Mouse (Mus musculus) limb, embryonic 11.5 days (tissue): ENCODE measurements around the gene Tmem86a. TPM values are rescaled to one million over a fixed set of nuclear protein-coding genes. Genes with fewer than 3 reads are reported as not detected.
"Not testable (repeated sequence)": the region's sequence is repeated elsewhere in the genome, so short reads cannot be mapped to it uniquely, and the experiment has no call there.

ENCODE experiments used
- ATAC-seq: fragments of 200-750 bp; cut with Nextera tagmentation; 2 replicates; pipeline ENCODE4 v1.8.0; 2017; ENCODE audit warnings: low read depth; ENCODE audit not compliant: insufficient number of reproducible peaks, low FRiP score, low TSS enrichment
- DNase-seq: peaks from one replicate; pipeline ENCODE4 v3.0.0-alpha.2; 2015; ENCODE audit warnings: low spot score
- H3K27ac ChIP-seq: fragments of 300-500 bp; sonication (generic); replicated peaks from 2 replicates; pipeline ENCODE4 v1.5.1; 2014; ENCODE audit warnings: low read depth, mild to moderate bottlenecking, low read length
- H3K27me3 ChIP-seq: fragments of 300-500 bp; sonication (generic); 2 replicates; pipeline ENCODE4 v1.6.1; 2014; ENCODE audit warnings: mild to moderate bottlenecking, low read length, mixed read lengths; ENCODE audit not compliant: control insufficient read depth, insufficient read depth
- H3K36me3 ChIP-seq: fragments of 300-500 bp; sonication (generic); 2 replicates; pipeline ENCODE4 v1.6.1; 2014; ENCODE audit warnings: mild to moderate bottlenecking, low read length, moderate library complexity, mixed read lengths; ENCODE audit not compliant: control insufficient read depth, insufficient read depth
- H3K4me1 ChIP-seq: fragments of 300-500 bp; sonication (generic); 2 replicates; pipeline ENCODE4 v1.6.1; 2014; ENCODE audit warnings: low read length, mixed read lengths; ENCODE audit not compliant: control insufficient read depth, insufficient read depth
- H3K4me2 ChIP-seq: fragments of 300-500 bp; sonication (generic); 2 replicates; pipeline ENCODE4 v1.6.1; 2014; ENCODE audit warnings: low read depth, mild to moderate bottlenecking, moderate library complexity; ENCODE audit not compliant: severe bottlenecking
- H3K4me3 ChIP-seq: fragments of 300-500 bp; sonication (generic); 2 replicates; pipeline ENCODE4 v1.5.1; 2014; ENCODE audit warnings: low read depth, low read length
- H3K9ac ChIP-seq: fragments of 300-500 bp; sonication (generic); 2 replicates; pipeline ENCODE4 v1.6.1; 2014; ENCODE audit warnings: mild to moderate bottlenecking, low read length
- H3K9me3 ChIP-seq: fragments of 300-500 bp; sonication (generic); 2 replicates; pipeline ENCODE4 v1.6.1; 2016; ENCODE audit warnings: low read length; ENCODE audit not compliant: control insufficient read depth
- WGBS: fragments of 180-500 bp; shearing (Covaris S2); extraction: QIAGEN DNeasy Blood & Tissue Kit; methylation state at CpG from one replicate; pipeline ENCODE4 v1.1.7; 2014; 5-methylcytosine and 5-hydroxymethylcytosine counted together
- polyA plus RNA-seq: library from polyadenylated mRNA; unstranded; fragments of >200 nt; fragmentation: Nextera tagmentation; extraction: Ambion mirVana; gene quantifications from 2 replicates; pipeline ENCODE4 v1.2.1, GENCODE M21; 2014

Tmem86a gene
- polyA plus RNA-seq, 1 experiment from 2014 or later = 8.2 TPM

DNA sequence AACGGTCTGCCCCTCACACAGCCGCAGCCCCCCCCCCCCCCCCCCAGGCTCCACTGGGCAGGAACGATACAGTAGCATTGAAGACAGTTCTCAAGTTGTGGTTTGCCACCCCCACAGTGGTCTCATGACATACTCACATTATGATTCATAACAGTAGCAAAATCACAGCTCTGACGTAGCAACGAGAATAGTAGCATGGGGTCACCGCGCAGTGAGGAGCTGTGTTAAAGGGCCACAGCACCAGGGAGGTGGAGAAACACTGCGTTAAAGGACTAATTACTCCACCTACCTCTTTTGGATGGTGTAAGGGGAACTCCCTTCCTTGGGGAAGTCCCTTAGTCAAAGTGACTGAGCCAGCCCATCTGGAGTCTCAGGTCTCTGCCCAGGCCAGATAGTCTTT lies 27.9 kb upstream of the Tmem86a start:
- no peak overlapping the region for H3K9ac ChIP-seq
- no peak overlapping the region for H3K4me2 ChIP-seq
- H3K4me3 ChIP-seq = no peak overlapping the region
- no peaks in the 10 kb centered on the region for H3K36me3 ChIP-seq
- H3K4me1 ChIP-seq = no peaks in the 10 kb centered on the region
- no peak for DNase-seq
- H3K27ac ChIP-seq = no peak overlapping the region
- no peaks in the 10 kb centered on the region for H3K27me3 ChIP-seq
- ATAC-seq = no peak
- H3K9me3 ChIP-seq = no peaks in the 10 kb centered on the region
- WGBS = 63% methylated on average over 8 of the region's 8 CpGs

DNA sequence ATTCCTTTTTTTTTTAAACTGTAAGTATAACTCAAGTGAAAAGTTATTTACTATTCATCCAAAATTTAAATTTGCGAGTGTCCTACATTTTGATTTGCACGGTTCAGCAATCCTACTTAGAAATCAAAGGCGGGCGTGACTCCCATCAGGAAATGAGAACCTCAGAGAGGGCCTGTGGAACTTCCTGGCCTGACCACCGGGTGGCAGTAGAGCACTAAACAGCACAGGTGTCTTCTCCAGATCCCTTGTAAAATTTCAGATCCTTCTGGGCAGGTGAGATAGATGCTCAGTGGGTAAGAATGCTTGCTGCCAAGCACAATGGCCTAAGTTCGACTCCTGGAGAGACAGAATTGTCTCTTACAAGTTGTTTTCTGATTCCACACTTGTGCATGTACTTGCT lies 26.9 kb upstream of the Tmem86a start:
- Histone ChIP-seq H3K4me1 (no peaks in the 10 kb centered on the region), H3K36me3 (no peaks in the 10 kb centered on the region), H3K9me3 (no peaks in the 10 kb centered on the region), H3K4me2 (no peak overlapping the region), H3K4me3 (no peak overlapping the region), H3K27me3 (no peaks in the 10 kb centered on the region), H3K9ac (no peak overlapping the region), H3K27ac (no peak overlapping the region)
- ATAC-seq (no peak), DNase-seq (peak; percentile 90)
- WGBS = 24% methylated on average over 6 of the region's 6 CpGs

DNA sequence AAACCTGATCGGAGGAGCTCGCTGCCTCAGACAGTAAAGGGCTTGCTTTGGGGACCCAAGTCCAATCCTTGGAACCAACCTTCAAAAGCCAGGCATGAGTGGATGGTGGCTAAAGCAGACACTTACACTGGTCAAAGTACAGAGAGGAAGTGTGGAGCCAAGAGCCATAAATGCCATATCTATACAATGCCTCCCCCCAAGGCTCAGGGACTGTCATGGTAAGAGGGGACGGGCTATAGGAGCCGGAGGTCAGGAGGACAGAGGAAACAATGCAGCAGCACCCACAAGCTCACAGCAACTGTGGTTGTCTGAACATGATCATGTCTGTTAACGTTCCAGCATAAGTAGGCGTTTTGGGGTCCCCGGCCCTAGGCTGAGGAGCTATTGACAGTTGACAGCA lies 25.9 kb upstream of the Tmem86a start:
- 93% methylated on average over 7 of the region's 7 CpGs for WGBS
- DNase-seq = no peak
- no peak for ATAC-seq
- Histone ChIP-seq H3K4me1 (no peaks in the 10 kb centered on the region), H3K4me3 (no peak overlapping the region), H3K36me3 (no peaks in the 10 kb centered on the region), H3K9ac (no peak overlapping the region), H3K9me3 (no peaks in the 10 kb centered on the region), H3K27me3 (no peaks in the 10 kb centered on the region), H3K4me2 (no peak overlapping the region), H3K27ac (no peak overlapping the region)

DNA sequence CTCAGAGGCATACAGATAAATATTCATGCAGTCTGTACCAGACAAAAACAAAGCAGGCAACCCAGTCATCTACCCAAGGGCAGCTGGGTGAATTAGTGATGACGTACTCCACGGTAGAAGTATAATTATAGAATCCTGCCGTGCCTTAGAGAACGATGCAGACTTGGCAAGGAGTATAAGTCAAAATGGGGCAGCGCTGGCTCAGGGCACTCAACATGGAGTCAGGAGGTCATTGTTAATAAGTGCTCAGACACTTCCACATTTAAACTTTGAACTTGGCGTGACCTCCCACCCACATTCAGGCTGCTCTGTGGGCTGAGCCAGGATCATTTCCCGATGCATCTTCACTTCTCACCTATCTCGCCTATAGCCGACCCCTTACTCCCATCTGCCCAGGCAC lies 25.0 kb upstream of the Tmem86a start:
- H3K9ac ChIP-seq = no peak overlapping the region
- H3K27me3 ChIP-seq = no peaks in the 10 kb centered on the region
- H3K27ac ChIP-seq = no peak overlapping the region
- H3K4me2 ChIP-seq = no peak overlapping the region
- no peaks in the 10 kb centered on the region for H3K9me3 ChIP-seq
- DNase-seq (no peak), ATAC-seq (no peak)
- no peak overlapping the region for H3K4me3 ChIP-seq
- H3K36me3 ChIP-seq = no peaks in the 10 kb centered on the region
- WGBS = 68% methylated on average over 9 of the region's 9 CpGs
- no peaks in the 10 kb centered on the region for H3K4me1 ChIP-seq

DNA sequence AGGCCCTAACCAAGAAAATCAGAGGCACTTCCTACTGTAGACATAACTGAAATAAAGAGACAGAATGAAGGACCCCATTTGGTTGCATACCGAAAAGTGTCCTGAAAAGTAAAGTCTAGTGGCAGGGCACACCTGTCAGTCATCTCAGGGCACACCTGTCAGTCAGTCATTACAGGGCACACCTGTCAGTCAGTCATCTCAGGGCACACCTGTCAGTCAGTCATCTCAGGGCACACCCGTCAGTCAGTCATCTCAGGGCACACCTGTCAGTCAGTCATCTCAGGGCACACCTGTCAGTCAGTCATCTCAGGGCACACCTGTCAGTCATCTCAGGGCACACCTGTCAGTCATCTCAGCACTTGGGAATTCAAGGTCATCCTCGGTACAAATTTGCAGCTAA lies 23.5 kb upstream of the Tmem86a start:
- not testable (repeated sequence) for H3K9ac ChIP-seq, H3K9me3 ChIP-seq, H3K4me1 ChIP-seq, H3K4me2 ChIP-seq, H3K36me3 ChIP-seq, H3K4me3 ChIP-seq, DNase-seq, H3K27ac ChIP-seq, H3K27me3 ChIP-seq, ATAC-seq
- 94% methylated on average over 3 of the region's 3 CpGs for WGBS

DNA sequence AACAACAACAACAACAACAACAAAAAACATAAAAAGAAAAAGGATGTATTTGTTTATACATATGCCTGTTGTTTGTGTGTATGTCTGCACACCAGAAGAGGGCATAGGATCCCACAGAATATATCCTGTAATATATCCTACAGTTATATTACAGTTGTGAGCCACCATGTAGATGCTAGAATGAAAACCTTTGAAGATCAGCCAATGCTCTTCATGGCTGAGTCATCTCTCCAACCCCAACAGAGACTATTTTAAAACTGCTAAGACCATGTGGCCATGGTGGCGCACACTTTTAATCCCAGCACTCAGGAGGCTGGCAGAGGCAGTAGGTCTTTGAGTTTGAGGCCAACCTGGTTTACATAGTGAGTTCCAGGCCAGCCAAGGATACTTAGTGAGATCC lies 22.9 kb upstream of the Tmem86a start:
- Histone ChIP-seq H3K4me3 (no peak overlapping the region), H3K27ac (no peak overlapping the region)
- 95% methylated on average over 1 of the region's 1 CpGs for WGBS

DNA sequence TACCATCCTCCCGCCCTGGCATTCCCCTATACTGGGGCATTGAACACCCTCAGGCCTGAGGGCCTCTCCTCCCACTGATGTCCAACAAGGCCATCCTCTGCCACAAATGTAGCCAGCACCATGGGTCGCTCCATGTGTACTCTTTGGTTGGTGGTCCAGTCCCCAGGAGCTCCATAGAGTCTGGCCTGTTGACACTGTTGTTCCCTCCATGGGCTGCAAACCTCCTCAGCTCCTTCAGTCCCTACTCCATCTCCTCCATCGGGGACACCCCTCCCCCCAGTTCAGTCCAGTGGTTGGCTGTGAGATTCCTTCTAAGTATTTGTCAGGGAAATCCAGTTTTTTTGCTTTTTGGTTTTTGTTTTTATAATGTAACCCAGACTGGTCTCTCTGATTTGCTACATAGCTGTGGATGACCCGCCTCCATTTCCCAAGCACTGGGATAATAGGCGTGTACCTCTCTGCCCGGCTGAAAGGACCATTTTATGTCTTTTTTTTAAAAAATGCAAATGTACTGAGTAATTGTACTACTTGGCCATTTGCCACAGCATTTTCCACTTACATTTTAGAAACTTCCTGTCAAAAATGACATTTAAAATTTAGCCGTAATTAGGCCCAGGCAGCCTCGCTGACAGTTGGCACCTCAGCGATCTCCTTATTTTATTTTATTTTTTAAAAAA lies 19.7 kb upstream of the Tmem86a start:
- no peak for DNase-seq
- ATAC-seq = no peak
- no peak overlapping the region for H3K4me2 ChIP-seq
- H3K9ac ChIP-seq = no peak overlapping the region
- no peak overlapping the region for H3K4me3 ChIP-seq
- H3K4me1 ChIP-seq = no peaks in the 10 kb centered on the region
- H3K9me3 ChIP-seq = no peaks in the 10 kb centered on the region
- H3K36me3 ChIP-seq = no peaks in the 10 kb centered on the region
- H3K27me3 ChIP-seq = no peaks in the 10 kb centered on the region
- no peak overlapping the region for H3K27ac ChIP-seq
- 88% methylated on average over 9 of the region's 9 CpGs for WGBS

More for the DNA sequence above, 22.9 kb upstream of the Tmem86a start:
- no peaks in the 10 kb centered on the region for H3K27me3 ChIP-seq
- H3K9me3 ChIP-seq = no peaks in the 10 kb centered on the region
- DNase-seq (no peak), ATAC-seq (no peak)
- H3K4me2 ChIP-seq = no peak overlapping the region
- H3K4me1 ChIP-seq = no peaks in the 10 kb centered on the region
- H3K36me3 ChIP-seq = no peaks in the 10 kb centered on the region
- H3K9ac ChIP-seq = no peak overlapping the region

DNA sequence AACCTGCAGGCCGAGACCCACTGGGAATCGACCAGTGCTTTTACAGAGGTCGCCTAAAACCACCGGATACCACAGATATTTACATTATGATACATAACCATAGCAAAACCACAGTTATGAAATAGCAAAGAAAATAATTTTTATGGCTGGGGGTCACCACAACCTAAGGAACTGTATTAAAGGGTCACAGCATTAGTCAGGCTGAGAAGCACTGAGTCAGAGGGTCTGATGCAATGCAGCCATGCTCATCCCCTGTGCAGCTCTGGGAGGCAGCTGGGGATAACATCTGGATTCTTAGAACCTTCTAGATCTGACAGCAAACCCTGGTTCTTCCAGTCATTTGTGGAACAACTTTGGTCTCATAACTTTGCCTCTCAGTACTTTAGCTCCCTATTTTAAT lies 19.0 kb upstream of the Tmem86a start:
- ATAC-seq (no peak), DNase-seq (no peak)
- WGBS = 84% methylated on average over 4 of the region's 4 CpGs
- H3K9ac ChIP-seq = no peak overlapping the region
- H3K36me3 ChIP-seq = no peaks in the 10 kb centered on the region
- H3K4me3 ChIP-seq = no peak overlapping the region
- H3K9me3 ChIP-seq = no peaks in the 10 kb centered on the region
- H3K27me3 ChIP-seq = no peaks in the 10 kb centered on the region
- no peak overlapping the region for H3K4me2 ChIP-seq
- no peaks in the 10 kb centered on the region for H3K4me1 ChIP-seq
- H3K27ac ChIP-seq = no peak overlapping the region

DNA sequence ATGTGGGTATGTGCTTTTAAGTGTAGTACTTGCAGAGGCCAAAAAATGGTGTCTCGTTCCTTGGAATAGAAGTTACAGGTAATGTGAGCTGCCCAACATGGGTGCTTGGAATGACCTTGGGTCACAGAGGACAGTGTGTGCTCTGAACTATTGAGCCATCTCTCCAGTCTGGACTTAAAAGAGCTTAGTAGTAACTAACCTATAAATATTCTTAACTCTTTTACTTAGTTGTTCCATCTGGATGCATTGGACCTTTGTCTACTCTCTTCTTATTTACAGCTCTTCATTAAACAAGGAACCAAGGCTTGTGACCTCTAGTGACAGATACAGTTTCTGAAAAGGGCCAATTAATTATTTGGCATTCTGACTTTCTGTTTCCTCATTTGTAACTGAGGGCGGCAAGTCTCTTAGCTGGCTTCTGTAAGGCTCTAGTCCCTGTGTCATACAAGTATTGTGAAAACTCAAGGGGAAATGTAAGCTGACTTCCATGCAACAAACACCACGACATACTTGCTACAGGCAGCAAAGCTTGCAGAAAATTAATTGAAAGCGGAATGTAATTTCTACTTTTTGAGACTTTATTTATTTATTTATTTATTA lies 15.5 kb upstream of the Tmem86a start:
- WGBS = 84% methylated on average over 4 of the region's 4 CpGs
- no peaks in the 10 kb centered on the region for H3K9me3 ChIP-seq
- H3K4me2 ChIP-seq = no peak overlapping the region
- H3K27me3 ChIP-seq = no peaks in the 10 kb centered on the region
- H3K27ac ChIP-seq = no peak overlapping the region
- DNase-seq (no peak), ATAC-seq (no peak)
- H3K4me3 ChIP-seq = no peak overlapping the region
- H3K36me3 ChIP-seq = no peaks in the 10 kb centered on the region
- no peak overlapping the region for H3K9ac ChIP-seq
- no peaks in the 10 kb centered on the region for H3K4me1 ChIP-seq
